Mouse (Mus musculus): ENCODE data around the gene Rad51d. TPM values are rescaled to one million over a fixed set of nuclear protein-coding genes. Genes with fewer than 3 reads are reported as not detected.
A peak's percentile ranks its signal among the peaks of the same experiment; 100 is the strongest.

The Rad51d gene
- polyA plus RNA-seq, 2 experiments: 3.5 to 6.8 TPM

GRCm38 (mm10) chr11:82907651-82908607, 17.5 kb upstream of the Rad51d start, which contains the start of gene Nle1:
Nle1 (minus strand) TSS chr11:82908411.
- no peaks in the 10 kb centered on the region for H3K9me3 ChIP-seq (ENCODE audit: control insufficient read depth, low read length)
- peak within 1 kb of the TSS; percentile 71 for H3K9ac ChIP-seq (replicated peaks)
- peaks cover 14% of the 10 kb centered on the region for H3K36me3 ChIP-seq (replicated peaks; ENCODE audit: control insufficient read depth, insufficient read depth, low read depth)
- H3K27me3 ChIP-seq (ENCODE audit: control insufficient read depth, insufficient read depth, low read length): no peaks in the 10 kb centered on the region
- peaks cover 0 to 3% of the 10 kb centered on the region in 2 experiments; a peak in 3 of 4 replicates for H3K4me1 ChIP-seq (replicated peaks; ENCODE audit: control insufficient read depth in 2 of 2, insufficient read depth in 2 of 2, low read length in 1 of 2)
- ATAC-seq (ENCODE audit: insufficient read depth): peak; percentile 63
- peak within 1 kb of the TSS; percentile 82 for H3K4me2 ChIP-seq (ENCODE audit: low read depth)
- H3K27ac ChIP-seq: no peak within 1 kb of the TSS
- WGBS (ENCODE audit: insufficient replicate concordance): under 1% methylated on average over 73 of the region's 73 CpGs
- TF ChIP-seq EP300 (IDR thresholded peaks at IDR 0.05; ENCODE audit: low read depth): no peak
- TF ChIP-seq CTCF (IDR thresholded peaks at IDR 0.05; ENCODE audit: low read depth): peak; percentile 97
- DNase-seq (ENCODE audit: low read depth in 3 of 3, low spot score in 3 of 3): peak; percentile 70 to 78 (median 76)
- H3K4me3 ChIP-seq (ENCODE audit: insufficient read depth in 1 of 2, low read depth in 2 of 2, low read length in 2 of 2): peak within 1 kb of the TSS; percentile 64 to 82

GRCm38 (mm10) chr11:82905816-82906215, 15.4 kb upstream of the Rad51d start:
- no peak overlapping the region for H3K4me2 ChIP-seq (ENCODE audit: low read depth)
- H3K9me3 ChIP-seq (ENCODE audit: control insufficient read depth, low read length): no peaks in the 10 kb centered on the region
- TF ChIP-seq EP300 (IDR thresholded peaks at IDR 0.05; ENCODE audit: low read depth) (no peak), CTCF (IDR thresholded peaks at IDR 0.05; ENCODE audit: low read depth) (no peak)
- H3K36me3 ChIP-seq (replicated peaks; ENCODE audit: control insufficient read depth, insufficient read depth, low read depth): peaks cover 25% of the 10 kb centered on the region
- no peak for ATAC-seq (ENCODE audit: insufficient read depth)
- H3K4me3 ChIP-seq (ENCODE audit: insufficient read depth in 1 of 2, low read depth in 2 of 2, low read length in 2 of 2): no peak overlapping the region
- no peak overlapping the region for H3K9ac ChIP-seq (replicated peaks)
- no peaks in the 10 kb centered on the region for H3K27me3 ChIP-seq (ENCODE audit: control insufficient read depth, insufficient read depth, low read length)
- DNase-seq (ENCODE audit: low read depth in 3 of 3, low spot score in 3 of 3): no peak
- H3K27ac ChIP-seq: no peak overlapping the region
- WGBS (ENCODE audit: insufficient replicate concordance): 76% methylated on average over 5 of the region's 5 CpGs
- peaks cover 0 to 3% of the 10 kb centered on the region in 2 experiments; a peak in 3 of 4 replicates for H3K4me1 ChIP-seq (replicated peaks; ENCODE audit: control insufficient read depth in 2 of 2, insufficient read depth in 2 of 2, low read length in 1 of 2)

GRCm38 (mm10) chr11:82904952-82905351, 14.5 kb upstream of the Rad51d start:
- Histone ChIP-seq H3K36me3 (replicated peaks; ENCODE audit: control insufficient read depth, insufficient read depth, low read depth) (peaks cover 27% of the 10 kb centered on the region), H3K4me1 (replicated peaks; ENCODE audit: control insufficient read depth in 2 of 2, insufficient read depth in 2 of 2, low read length in 1 of 2) (peaks cover 0 to 3% of the 10 kb centered on the region in 2 experiments; a peak in 3 of 4 replicates), H3K9me3 (ENCODE audit: control insufficient read depth, low read length) (no peaks in the 10 kb centered on the region), H3K4me3 (ENCODE audit: insufficient read depth in 1 of 2, low read depth in 2 of 2, low read length in 2 of 2) (no peak overlapping the region), H3K4me2 (ENCODE audit: low read depth) (no peak overlapping the region), H3K27me3 (ENCODE audit: control insufficient read depth, insufficient read depth, low read length) (no peaks in the 10 kb centered on the region), H3K27ac (no peak overlapping the region), H3K9ac (replicated peaks) (no peak overlapping the region)
- ATAC-seq (ENCODE audit: insufficient read depth) (peak; percentile 29; the same call in 1 of the 2 replicates), DNase-seq (ENCODE audit: low read depth in 3 of 3, low spot score in 3 of 3) (no peak)
- TF ChIP-seq CTCF (IDR thresholded peaks at IDR 0.05; ENCODE audit: low read depth) (no peak), EP300 (IDR thresholded peaks at IDR 0.05; ENCODE audit: low read depth) (no peak)
- 43% methylated on average over 8 of the region's 8 CpGs for WGBS (ENCODE audit: insufficient replicate concordance)

GRCm38 (mm10) chr11:82901606-82902310, 11.3 kb upstream of the Rad51d start:
- H3K4me3 ChIP-seq (ENCODE audit: insufficient read depth in 1 of 2, low read depth in 2 of 2, low read length in 2 of 2): no peak overlapping the region
- no peak for TF ChIP-seq EP300 (IDR thresholded peaks at IDR 0.05; ENCODE audit: low read depth)
- TF ChIP-seq CTCF (IDR thresholded peaks at IDR 0.05; ENCODE audit: low read depth): no peak
- no peaks in the 10 kb centered on the region for H3K9me3 ChIP-seq (ENCODE audit: control insufficient read depth, low read length)
- ATAC-seq (ENCODE audit: insufficient read depth) (no peak), DNase-seq (ENCODE audit: low read depth in 3 of 3, low spot score in 3 of 3) (no peak)
- peaks cover 27% of the 10 kb centered on the region for H3K36me3 ChIP-seq (replicated peaks; ENCODE audit: control insufficient read depth, insufficient read depth, low read depth)
- H3K4me1 ChIP-seq (replicated peaks; ENCODE audit: control insufficient read depth in 2 of 2, insufficient read depth in 2 of 2, low read length in 1 of 2): no peaks in the 10 kb centered on the region
- H3K27ac ChIP-seq: no peak overlapping the region
- no peaks in the 10 kb centered on the region for H3K27me3 ChIP-seq (ENCODE audit: control insufficient read depth, insufficient read depth, low read length)
- H3K9ac ChIP-seq (replicated peaks): no peak overlapping the region
- WGBS (ENCODE audit: insufficient replicate concordance): 88% methylated on average over 20 of the region's 20 CpGs
- no peak overlapping the region for H3K4me2 ChIP-seq (ENCODE audit: low read depth)

- WGBS (ENCODE audit: insufficient replicate concordance): 75% methylated on average over 5 of the region's 5 CpGs
- DNase-seq (ENCODE audit: low read depth in 3 of 3, low spot score in 3 of 3) (no peak), ATAC-seq (ENCODE audit: insufficient read depth) (no peak)
- Histone ChIP-seq H3K4me3 (ENCODE audit: insufficient read depth in 1 of 2, low read depth in 2 of 2, low read length in 2 of 2) (no peak overlapping the region), H3K36me3 (replicated peaks; ENCODE audit: control insufficient read depth, insufficient read depth, low read depth) (peaks cover 26% of the 10 kb centered on the region), H3K9ac (replicated peaks) (no peak overlapping the region), H3K9me3 (ENCODE audit: control insufficient read depth, low read length) (no peaks in the 10 kb centered on the region), H3K4me1 (replicated peaks; ENCODE audit: control insufficient read depth in 2 of 2, insufficient read depth in 2 of 2, low read length in 1 of 2) (no peaks in the 10 kb centered on the region), H3K27ac (no peak overlapping the region), H3K4me2 (ENCODE audit: low read depth) (no peak overlapping the region), H3K27me3 (ENCODE audit: control insufficient read depth, insufficient read depth, low read length) (no peaks in the 10 kb centered on the region)
- TF ChIP-seq CTCF (IDR thresholded peaks at IDR 0.05; ENCODE audit: low read depth) (no peak), EP300 (IDR thresholded peaks at IDR 0.05; ENCODE audit: low read depth) (no peak)
Measured at GRCm38 (mm10) chr11:82899720-82900119, 9.3 kb upstream of the Rad51d start.

All from liver, embryonic 14.5 days (tissue).